Mouse (Mus musculus): Measurements from ENCODE around the gene Rlbp1. TPM values are rescaled to one million over a fixed set of nuclear protein-coding genes. Genes with fewer than 3 reads are reported as not detected.

Rlbp1 gene
- polyA plus RNA-seq, 1 experiment from 2014 or later: 0.44 TPM

- H3K27ac ChIP-seq (ENCODE audit: low read length): no peak overlapping the region
- WGBS: 74% methylated on average over 7 of the region's 7 CpGs
Observed at GRCm38 (mm10) chr7:79388671-79389206, 1.9 kb upstream of the Rlbp1 start.

GRCm38 (mm10) chr7:79387991-79388390 lies 1.1 kb upstream of the Rlbp1 start:
- H3K9ac ChIP-seq (ENCODE audit: low read length): no peak overlapping the region
- 48% methylated on average over 7 of the region's 7 CpGs for WGBS
- H3K9me3 ChIP-seq (replicated peaks; ENCODE audit: control insufficient read depth, low read length): no peaks in the 10 kb centered on the region
- no peaks in the 10 kb centered on the region for H3K36me3 ChIP-seq (ENCODE audit: control insufficient read depth, insufficient read depth, low read length)
- H3K27ac ChIP-seq (ENCODE audit: low read length): no peak overlapping the region
- ATAC-seq (ENCODE audit: insufficient read depth, low FRiP score): no peak
- no peak overlapping the region for H3K4me3 ChIP-seq (replicated peaks; ENCODE audit: low read length)
- no peaks in the 10 kb centered on the region for H3K27me3 ChIP-seq (ENCODE audit: control insufficient read depth, insufficient read depth, low read length)
- H3K4me2 ChIP-seq (ENCODE audit: low read depth, low read length): no peak overlapping the region
- H3K4me1 ChIP-seq (ENCODE audit: control insufficient read depth, insufficient read depth, low read length): peaks cover 3% of the 10 kb centered on the region; the same call in 1 of the 2 replicates

More at GRCm38 (mm10) chr7:79388671-79389206, 1.9 kb upstream of the Rlbp1 start:
- H3K9me3 ChIP-seq (replicated peaks; ENCODE audit: control insufficient read depth, low read length): no peaks in the 10 kb centered on the region
- H3K4me3 ChIP-seq (replicated peaks; ENCODE audit: low read length): no peak overlapping the region
- no peaks in the 10 kb centered on the region for H3K36me3 ChIP-seq (ENCODE audit: control insufficient read depth, insufficient read depth, low read length)
- no peaks in the 10 kb centered on the region for H3K27me3 ChIP-seq (ENCODE audit: control insufficient read depth, insufficient read depth, low read length)
- H3K9ac ChIP-seq (ENCODE audit: low read length): no peak overlapping the region
- H3K4me1 ChIP-seq (ENCODE audit: control insufficient read depth, insufficient read depth, low read length): peaks cover 4% of the 10 kb centered on the region; the same call in 1 of the 2 replicates
- no peak for ATAC-seq (ENCODE audit: insufficient read depth, low FRiP score)
- no peak overlapping the region for H3K4me2 ChIP-seq (ENCODE audit: low read depth, low read length)

- H3K9ac ChIP-seq (ENCODE audit: low read length): no peak overlapping the region
- H3K4me1 ChIP-seq (ENCODE audit: control insufficient read depth, insufficient read depth, low read length): no peaks in the 10 kb centered on the region
- WGBS: 66% methylated on average over 8 of the region's 8 CpGs
- no peak for ATAC-seq (ENCODE audit: insufficient read depth, low FRiP score)
- H3K4me2 ChIP-seq (ENCODE audit: low read depth, low read length): no peak overlapping the region
- H3K4me3 ChIP-seq (replicated peaks; ENCODE audit: low read length): no peak overlapping the region
- no peaks in the 10 kb centered on the region for H3K9me3 ChIP-seq (replicated peaks; ENCODE audit: control insufficient read depth, low read length)
- H3K27ac ChIP-seq (ENCODE audit: low read length): no peak overlapping the region
- no peaks in the 10 kb centered on the region for H3K27me3 ChIP-seq (ENCODE audit: control insufficient read depth, insufficient read depth, low read length)
- H3K36me3 ChIP-seq (ENCODE audit: control insufficient read depth, insufficient read depth, low read length): no peaks in the 10 kb centered on the region
Observed at GRCm38 (mm10) chr7:79387140-79387539, 292 bp upstream of the Rlbp1 start.

GRCm38 (mm10) chr7:79376516-79377275 lies 10.2 kb downstream of the Rlbp1 start:
- Histone ChIP-seq H3K4me3 (replicated peaks; ENCODE audit: low read length) (no peak overlapping the region), H3K27ac (ENCODE audit: low read length) (no peak overlapping the region), H3K36me3 (ENCODE audit: control insufficient read depth, insufficient read depth, low read length) (no peaks in the 10 kb centered on the region), H3K9ac (ENCODE audit: low read length) (no peak overlapping the region), H3K4me1 (ENCODE audit: control insufficient read depth, insufficient read depth, low read length) (no peaks in the 10 kb centered on the region), H3K4me2 (ENCODE audit: low read depth, low read length) (no peak overlapping the region), H3K27me3 (ENCODE audit: control insufficient read depth, insufficient read depth, low read length) (no peaks in the 10 kb centered on the region), H3K9me3 (replicated peaks; ENCODE audit: control insufficient read depth, low read length) (no peaks in the 10 kb centered on the region)
- 80% methylated on average over 10 of the region's 10 CpGs for WGBS
- no peak for ATAC-seq (ENCODE audit: insufficient read depth, low FRiP score)

GRCm38 (mm10) chr7:79375594-79375993 lies 11.3 kb downstream of the Rlbp1 start:
- Histone ChIP-seq H3K27ac (ENCODE audit: low read length) (no peak overlapping the region), H3K27me3 (ENCODE audit: control insufficient read depth, insufficient read depth, low read length) (no peaks in the 10 kb centered on the region), H3K36me3 (ENCODE audit: control insufficient read depth, insufficient read depth, low read length) (no peaks in the 10 kb centered on the region), H3K4me1 (ENCODE audit: control insufficient read depth, insufficient read depth, low read length) (no peaks in the 10 kb centered on the region), H3K9ac (ENCODE audit: low read length) (no peak overlapping the region), H3K9me3 (replicated peaks; ENCODE audit: control insufficient read depth, low read length) (no peaks in the 10 kb centered on the region), H3K4me2 (ENCODE audit: low read depth, low read length) (no peak overlapping the region), H3K4me3 (replicated peaks; ENCODE audit: low read length) (no peak overlapping the region)
- 68% methylated on average over 5 of the region's 5 CpGs for WGBS
- no peak for ATAC-seq (ENCODE audit: insufficient read depth, low FRiP score)

GRCm38 (mm10) chr7:79374017-79374416 lies 12.8 kb downstream of the Rlbp1 start:
- H3K4me1 ChIP-seq (ENCODE audit: control insufficient read depth, insufficient read depth, low read length): no peaks in the 10 kb centered on the region
- ATAC-seq (ENCODE audit: insufficient read depth, low FRiP score): no peak
- no peak overlapping the region for H3K4me2 ChIP-seq (ENCODE audit: low read depth, low read length)
- no peak overlapping the region for H3K9ac ChIP-seq (ENCODE audit: low read length)
- no peaks in the 10 kb centered on the region for H3K9me3 ChIP-seq (replicated peaks; ENCODE audit: control insufficient read depth, low read length)
- H3K36me3 ChIP-seq (ENCODE audit: control insufficient read depth, insufficient read depth, low read length): no peaks in the 10 kb centered on the region
- H3K27me3 ChIP-seq (ENCODE audit: control insufficient read depth, insufficient read depth, low read length): no peaks in the 10 kb centered on the region
- no peak overlapping the region for H3K4me3 ChIP-seq (replicated peaks; ENCODE audit: low read length)
- H3K27ac ChIP-seq (ENCODE audit: low read length): no peak overlapping the region

GRCm38 (mm10) chr7:79371321-79371879 lies 15.4 kb downstream of the Rlbp1 start:
- 42% methylated on average over 10 of the region's 10 CpGs for WGBS

GRCm38 (mm10) chr7:79369416-79369815 lies 17.4 kb downstream of the Rlbp1 start:
- H3K9me3 ChIP-seq (replicated peaks; ENCODE audit: control insufficient read depth, low read length): no peaks in the 10 kb centered on the region
- H3K9ac ChIP-seq (ENCODE audit: low read length): no peak overlapping the region
- H3K4me1 ChIP-seq (ENCODE audit: control insufficient read depth, insufficient read depth, low read length): no peaks in the 10 kb centered on the region
- no peak overlapping the region for H3K4me3 ChIP-seq (replicated peaks; ENCODE audit: low read length)
- 31% methylated on average over 4 of the region's 4 CpGs for WGBS
- H3K4me2 ChIP-seq (ENCODE audit: low read depth, low read length): no peak overlapping the region
- no peak overlapping the region for H3K27ac ChIP-seq (ENCODE audit: low read length)
- no peak for ATAC-seq (ENCODE audit: insufficient read depth, low FRiP score)
- no peaks in the 10 kb centered on the region for H3K27me3 ChIP-seq (ENCODE audit: control insufficient read depth, insufficient read depth, low read length)
- H3K36me3 ChIP-seq (ENCODE audit: control insufficient read depth, insufficient read depth, low read length): no peaks in the 10 kb centered on the region

More at GRCm38 (mm10) chr7:79371321-79371879, 15.4 kb downstream of the Rlbp1 start:
- no peaks in the 10 kb centered on the region for H3K27me3 ChIP-seq (ENCODE audit: control insufficient read depth, insufficient read depth, low read length)
- no peak overlapping the region for H3K27ac ChIP-seq (ENCODE audit: low read length)
- no peaks in the 10 kb centered on the region for H3K36me3 ChIP-seq (ENCODE audit: control insufficient read depth, insufficient read depth, low read length)
- no peak overlapping the region for H3K4me2 ChIP-seq (ENCODE audit: low read depth, low read length)
- no peak overlapping the region for H3K9ac ChIP-seq (ENCODE audit: low read length)
- H3K9me3 ChIP-seq (replicated peaks; ENCODE audit: control insufficient read depth, low read length): no peaks in the 10 kb centered on the region
- H3K4me1 ChIP-seq (ENCODE audit: control insufficient read depth, insufficient read depth, low read length): no peaks in the 10 kb centered on the region
- H3K4me3 ChIP-seq (replicated peaks; ENCODE audit: low read length): no peak overlapping the region
- peak; percentile 77 for ATAC-seq (ENCODE audit: insufficient read depth, low FRiP score)

DNA sequence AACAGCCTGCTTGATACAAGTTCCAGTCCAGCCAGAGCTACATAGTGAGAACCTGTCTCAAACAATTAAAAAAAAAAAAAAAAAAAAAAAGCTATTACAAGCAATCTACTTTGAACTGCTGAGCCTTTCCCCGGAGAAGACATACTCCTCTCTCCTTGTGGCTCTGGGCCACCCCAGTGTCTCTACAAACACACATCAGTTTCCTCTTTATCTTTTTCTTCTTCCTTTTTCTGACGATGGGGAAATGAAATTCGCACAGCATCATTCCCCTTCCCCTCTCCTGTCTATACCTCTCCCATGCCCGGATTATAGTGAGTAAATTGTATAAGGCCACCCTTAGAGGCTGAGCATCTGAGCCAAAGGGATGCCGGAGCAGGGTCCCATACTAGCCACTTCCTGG lies 18.2 kb downstream of the Rlbp1 start:
- WGBS: 81% methylated on average over 5 of the region's 5 CpGs
- Histone ChIP-seq H3K9me3 (replicated peaks; ENCODE audit: control insufficient read depth, low read length) (no peaks in the 10 kb centered on the region), H3K4me3 (replicated peaks; ENCODE audit: low read length) (no peak overlapping the region), H3K36me3 (ENCODE audit: control insufficient read depth, insufficient read depth, low read length) (no peaks in the 10 kb centered on the region), H3K4me2 (ENCODE audit: low read depth, low read length) (no peak overlapping the region), H3K9ac (ENCODE audit: low read length) (no peak overlapping the region), H3K27ac (ENCODE audit: low read length) (no peak overlapping the region), H3K27me3 (ENCODE audit: control insufficient read depth, insufficient read depth, low read length) (no peaks in the 10 kb centered on the region), H3K4me1 (ENCODE audit: control insufficient read depth, insufficient read depth, low read length) (no peaks in the 10 kb centered on the region)
- ATAC-seq (ENCODE audit: insufficient read depth, low FRiP score): no peak

Measured in stomach, embryonic 16.5 days (tissue).